Mouse (Mus musculus) heart, embryonic 11.5 days (tissue): ENCODE data around the gene R3hdm2. TPM values are rescaled to one million over a fixed set of nuclear protein-coding genes. Genes with fewer than 3 reads are reported as not detected.

ENCODE experiments used
- ATAC-seq: fragments of 200-750 bp; cut with Nextera tagmentation; replicated peaks from 2 replicates; pipeline ENCODE4 v1.8.0; 2017; ENCODE audit warnings: moderate library complexity; ENCODE audit not compliant: insufficient number of reproducible peaks, low FRiP score, low TSS enrichment
- H3K27ac ChIP-seq: fragments of 300-500 bp; sonication (generic); 2 replicates; pipeline ENCODE4 v1.5.1; 2014; ENCODE audit warnings: mild to moderate bottlenecking, low read depth, low read length
- H3K27me3 ChIP-seq: fragments of 300-500 bp; sonication (generic); 2 replicates; pipeline ENCODE4 v1.6.1; 2014; ENCODE audit warnings: mild to moderate bottlenecking, low read length, mixed read lengths; ENCODE audit not compliant: control insufficient read depth, insufficient read depth
- H3K36me3 ChIP-seq: fragments of 300-500 bp; sonication (generic); 2 replicates; pipeline ENCODE4 v1.6.1; 2014; ENCODE audit warnings: mild to moderate bottlenecking, low read length, moderate library complexity, mixed read lengths; ENCODE audit not compliant: control insufficient read depth, insufficient read depth
- H3K4me1 ChIP-seq: fragments of 300-500 bp; sonication (generic); 2 replicates; pipeline ENCODE4 v1.6.1; 2014; ENCODE audit warnings: low read length; ENCODE audit not compliant: control insufficient read depth, insufficient read depth
- H3K4me2 ChIP-seq: fragments of 300-500 bp; sonication (generic); 2 replicates; pipeline ENCODE4 v1.6.1; 2014; ENCODE audit warnings: mild to moderate bottlenecking, moderate library complexity
- H3K4me3 ChIP-seq: fragments of 300-500 bp; sonication (generic); 2 replicates; pipeline ENCODE4 v1.5.1; 2014; ENCODE audit warnings: low read depth, low read length
- H3K9ac ChIP-seq: fragments of 300-500 bp; sonication (generic); 2 replicates; pipeline ENCODE4 v1.6.1; 2014; ENCODE audit warnings: mild to moderate bottlenecking, low read depth, low read length, moderate library complexity
- H3K9me3 ChIP-seq: fragments of 300-500 bp; sonication (generic); replicated peaks from 2 replicates; pipeline ENCODE4 v1.6.1; 2016; ENCODE audit warnings: low read length; ENCODE audit not compliant: control insufficient read depth
- WGBS: fragments of 180-500 bp; shearing (Covaris S2); extraction: QIAGEN DNeasy Blood & Tissue Kit; methylation state at CpG from one replicate; pipeline ENCODE4 v1.1.7; 2014; ENCODE audit not compliant: insufficient replicate concordance; 5-methylcytosine and 5-hydroxymethylcytosine counted together
- polyA plus RNA-seq: library from polyadenylated mRNA; unstranded; fragments of >200 nt; fragmentation: Nextera tagmentation; extraction: Ambion mirVana; gene quantifications from 2 replicates; pipeline ENCODE4 v1.2.1, GENCODE M21; 2014

Gene R3hdm2
- polyA plus RNA-seq, 1 experiment from 2014 or later: 30.3 TPM

DNA sequence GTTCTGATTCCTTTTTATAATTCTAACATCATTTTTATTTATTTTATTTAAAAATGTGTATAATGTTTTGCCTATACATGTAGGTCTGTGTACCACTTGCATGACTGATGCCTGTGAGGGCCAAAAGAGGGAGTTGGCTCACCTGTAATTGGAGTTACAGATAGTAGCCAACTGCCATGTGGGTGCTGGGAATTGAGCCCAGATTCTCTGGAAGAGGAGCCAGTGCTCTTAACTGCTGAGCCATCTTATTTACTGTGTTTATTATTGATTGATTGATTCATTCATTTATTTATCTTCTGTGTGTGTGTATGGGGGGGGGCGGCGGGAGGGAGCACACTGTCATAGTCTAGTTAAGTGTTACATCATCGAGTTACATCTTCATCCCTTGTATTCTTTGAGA is 24.6 kb downstream of the R3hdm2 start:
- H3K9ac ChIP-seq: no peak overlapping the region
- no peak overlapping the region for H3K27ac ChIP-seq
- H3K27me3 ChIP-seq: no peaks in the 10 kb centered on the region
- 87% methylated on average over 3 of the region's 3 CpGs for WGBS
- H3K9me3 ChIP-seq: no peaks in the 10 kb centered on the region
- no peak for ATAC-seq
- H3K36me3 ChIP-seq: peaks cover 20% of the 10 kb centered on the region
- H3K4me2 ChIP-seq: no peak overlapping the region
- no peak overlapping the region for H3K4me3 ChIP-seq
- H3K4me1 ChIP-seq: no peaks in the 10 kb centered on the region

DNA sequence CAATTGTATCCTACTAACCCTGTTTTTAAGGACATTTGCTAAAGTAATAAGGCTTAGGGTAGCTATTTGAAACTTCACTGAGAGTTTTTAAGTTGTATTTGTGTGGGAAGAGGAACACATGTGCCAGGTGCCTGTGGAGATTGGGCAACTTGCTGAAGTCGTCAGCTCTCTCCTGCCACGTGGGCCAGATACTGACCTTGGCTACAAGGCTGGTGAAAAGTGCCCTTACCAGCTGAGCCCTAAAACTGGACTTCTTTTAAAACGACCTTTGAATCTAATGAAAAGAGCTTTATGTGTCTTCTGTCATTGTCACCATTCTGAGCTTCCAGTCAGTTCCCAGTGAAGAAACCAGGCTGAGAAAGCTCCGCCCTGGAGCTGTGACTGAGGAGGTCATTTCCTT is 27.3 kb downstream of the R3hdm2 start:
- ATAC-seq: no peak
- no peak overlapping the region for H3K9ac ChIP-seq

DNA sequence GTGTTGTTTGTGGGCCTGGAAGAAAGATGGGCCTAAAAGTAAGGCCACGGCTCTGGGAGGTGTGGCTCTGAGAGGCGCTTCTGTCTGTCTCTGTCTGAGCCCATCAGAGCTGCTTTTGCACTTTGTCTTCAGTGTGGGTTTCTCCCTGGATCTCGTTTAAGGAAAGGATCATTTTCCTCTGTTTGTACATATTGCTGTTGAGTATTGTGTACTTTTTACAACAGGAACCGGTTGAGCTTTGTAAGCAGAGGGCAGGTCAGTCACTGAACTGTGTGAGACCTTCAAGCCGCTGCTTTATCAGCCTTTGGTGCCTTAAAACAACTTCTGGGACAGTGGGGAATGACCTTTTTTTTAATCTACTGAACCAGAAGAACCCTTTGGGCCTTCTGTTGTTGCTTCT is 32.0 kb downstream of the R3hdm2 start:
- H3K36me3 ChIP-seq: peaks cover 3% of the 10 kb centered on the region; the same call in 1 of the 2 replicates
- no peaks in the 10 kb centered on the region for H3K9me3 ChIP-seq
- 0 out of 2 replicates have a peak overlapping the region, but pooled peaks have one; percentile 4 for H3K4me2 ChIP-seq
- no peak for ATAC-seq
- H3K27me3 ChIP-seq: no peaks in the 10 kb centered on the region
- peak overlapping the region; percentile 50; the same call in 1 of the 2 replicates for H3K27ac ChIP-seq
- WGBS: 41% methylated on average over 5 of the region's 5 CpGs
- no peak overlapping the region for H3K4me3 ChIP-seq
- peaks cover 15% of the 10 kb centered on the region for H3K4me1 ChIP-seq
- 0 out of 2 replicates have a peak overlapping the region, but pooled peaks have one; percentile 34 for H3K9ac ChIP-seq

More for the DNA sequence above, 27.3 kb downstream of the R3hdm2 start:
- WGBS: 63% methylated on average over 4 of the region's 4 CpGs
- peaks cover 7% of the 10 kb centered on the region for H3K36me3 ChIP-seq
- H3K4me3 ChIP-seq: no peak overlapping the region
- H3K27me3 ChIP-seq: no peaks in the 10 kb centered on the region
- H3K9me3 ChIP-seq: no peaks in the 10 kb centered on the region
- H3K27ac ChIP-seq: no peak overlapping the region
- peaks cover 11% of the 10 kb centered on the region for H3K4me1 ChIP-seq
- H3K4me2 ChIP-seq: no peak overlapping the region

DNA sequence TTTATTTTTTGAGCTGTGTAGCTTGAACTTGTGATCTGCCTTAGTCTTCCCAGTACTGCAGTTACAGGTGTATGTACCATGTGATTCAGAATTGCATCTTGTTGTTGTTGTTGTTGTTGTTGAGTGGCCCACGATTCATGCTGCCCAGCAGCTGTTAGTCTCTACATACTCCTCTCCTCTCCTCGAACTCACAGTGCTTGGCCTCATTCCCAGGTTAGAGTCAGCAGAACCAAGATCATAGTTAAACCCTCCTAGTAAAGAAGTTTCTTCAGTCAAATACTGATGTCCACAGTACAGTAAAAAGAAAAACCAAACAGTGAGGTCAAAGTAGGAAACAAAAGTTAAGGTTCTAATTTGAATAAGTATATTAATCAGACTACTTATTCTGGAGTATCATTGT is 32.6 kb downstream of the R3hdm2 start:
- no peaks in the 10 kb centered on the region for H3K9me3 ChIP-seq
- no peaks in the 10 kb centered on the region for H3K27me3 ChIP-seq
- no peak overlapping the region for H3K4me2 ChIP-seq
- WGBS: 77% methylated on average over 2 of the region's 2 CpGs
- H3K36me3 ChIP-seq: no peaks in the 10 kb centered on the region
- no peak overlapping the region for H3K27ac ChIP-seq
- no peak overlapping the region for H3K4me3 ChIP-seq
- H3K9ac ChIP-seq: no peak overlapping the region
- no peak for ATAC-seq
- H3K4me1 ChIP-seq: peaks cover 15% of the 10 kb centered on the region

DNA sequence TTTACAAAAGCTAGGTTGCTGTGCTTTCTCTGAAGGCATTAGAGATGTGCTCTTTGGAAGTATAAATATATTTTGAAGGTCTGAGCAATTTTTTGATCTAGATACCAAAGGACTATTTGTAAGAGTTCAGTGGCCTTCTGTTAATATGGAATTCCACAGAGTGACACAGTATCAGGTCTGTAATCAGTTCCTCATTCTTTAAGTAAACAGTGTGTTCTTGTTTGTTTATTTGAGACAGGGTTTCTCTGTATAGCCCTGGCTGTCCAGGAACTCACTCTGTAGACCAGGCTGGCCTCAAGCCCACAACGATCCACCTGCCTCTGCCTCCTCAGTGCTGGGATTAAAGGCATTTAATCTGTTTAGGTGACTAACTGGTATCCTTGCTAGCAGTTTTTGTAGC is 33.5 kb downstream of the R3hdm2 start:
- Histone ChIP-seq H3K27ac (no peak overlapping the region), H3K9me3 (no peaks in the 10 kb centered on the region), H3K36me3 (no peaks in the 10 kb centered on the region), H3K4me3 (no peak overlapping the region), H3K4me1 (peaks cover 15% of the 10 kb centered on the region), H3K4me2 (no peak overlapping the region), H3K27me3 (no peaks in the 10 kb centered on the region), H3K9ac (no peak overlapping the region)
- 76% methylated on average over 1 of the region's 1 CpGs for WGBS
- ATAC-seq: no peak

DNA sequence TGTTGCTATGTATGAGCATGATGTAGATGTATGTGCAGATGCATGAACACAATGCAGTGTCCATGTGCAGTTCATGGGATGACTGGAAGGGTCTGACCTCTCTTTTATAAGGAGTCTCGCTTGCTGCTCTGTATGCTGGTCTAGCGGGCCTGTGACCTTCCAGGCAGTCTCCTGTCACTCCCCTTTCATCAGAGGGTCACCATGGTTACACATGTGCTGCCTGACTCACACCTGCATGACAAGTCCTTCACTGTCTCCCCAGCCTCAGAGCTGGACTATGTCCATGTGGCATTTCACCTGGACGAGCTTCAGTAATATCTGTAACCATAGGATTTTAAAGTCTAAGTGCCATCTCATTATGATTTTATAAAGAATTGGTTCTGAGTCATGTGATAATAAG is 34.0 kb downstream of the R3hdm2 start:
- H3K27me3 ChIP-seq: no peaks in the 10 kb centered on the region
- 78% methylated on average over 3 of the region's 3 CpGs for WGBS
- no peak overlapping the region for H3K27ac ChIP-seq
- H3K36me3 ChIP-seq: no peaks in the 10 kb centered on the region
- H3K9ac ChIP-seq: no peak overlapping the region
- H3K4me3 ChIP-seq: no peak overlapping the region
- peaks cover 16% of the 10 kb centered on the region for H3K4me1 ChIP-seq
- H3K4me2 ChIP-seq: no peak overlapping the region
- ATAC-seq: no peak
- no peaks in the 10 kb centered on the region for H3K9me3 ChIP-seq

DNA sequence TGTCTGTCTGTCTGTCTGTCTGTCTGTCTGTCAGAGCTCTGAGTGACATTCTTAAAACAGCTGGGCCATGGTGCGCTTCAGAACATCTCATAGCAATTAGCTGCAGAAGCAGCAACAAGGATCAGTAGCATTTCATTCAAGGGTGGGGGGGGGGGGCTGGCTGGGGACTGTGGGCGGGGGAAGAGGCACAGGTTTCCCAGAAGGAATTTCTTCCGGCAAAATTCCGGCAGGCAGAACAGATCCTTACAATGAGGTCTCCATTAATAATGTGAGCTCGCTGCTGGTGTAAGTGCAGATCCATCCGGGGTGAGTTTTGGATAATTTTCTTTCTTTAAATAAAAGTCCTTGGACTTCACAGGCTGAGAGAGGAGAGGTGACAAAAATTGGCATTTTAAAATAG is 40.0 kb downstream of the R3hdm2 start:
- Histone ChIP-seq H3K27ac (no peak overlapping the region), H3K4me2 (peak overlapping the region; percentile 32), H3K9me3 (no peaks in the 10 kb centered on the region), H3K4me1 (peaks cover 29% of the 10 kb centered on the region), H3K27me3 (no peaks in the 10 kb centered on the region), H3K36me3 (no peaks in the 10 kb centered on the region), H3K9ac (no peak overlapping the region), H3K4me3 (no peak overlapping the region)
- ATAC-seq: no peak
- WGBS: 16% methylated on average over 6 of the region's 6 CpGs

DNA sequence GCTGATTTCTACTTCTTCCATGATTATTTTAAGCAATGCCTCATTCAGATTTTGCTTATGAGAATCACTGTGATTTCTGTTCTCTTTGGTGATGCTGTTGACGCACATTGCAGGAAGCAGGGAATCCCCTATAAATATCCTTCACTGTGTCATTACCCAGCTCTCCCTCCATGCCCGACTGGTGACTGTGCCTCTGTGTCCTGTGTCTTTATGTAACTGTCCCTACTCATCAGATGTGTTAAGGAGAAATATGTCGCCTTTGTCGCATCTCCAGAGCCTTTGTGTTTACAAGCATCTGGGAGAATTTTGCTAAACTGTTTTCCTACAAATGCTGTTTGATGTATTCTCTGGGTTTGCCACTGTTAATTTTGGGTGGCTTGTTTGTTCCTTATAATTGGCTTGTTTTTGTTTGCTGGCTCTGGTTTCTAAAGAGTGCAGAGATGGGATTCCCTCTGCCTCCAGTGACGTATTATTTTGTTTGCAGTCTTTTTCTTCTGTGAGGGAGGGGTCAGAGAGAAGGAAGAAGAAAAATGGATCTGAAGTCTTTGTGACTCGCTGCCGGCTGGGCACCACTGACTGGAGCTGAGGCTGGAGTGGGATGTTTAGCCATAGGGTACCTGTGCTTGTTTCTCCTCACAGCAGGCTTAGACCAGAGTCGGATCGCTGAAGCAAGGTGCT is 40.7 kb downstream of the R3hdm2 start:
- Histone ChIP-seq H3K27me3 (no peaks in the 10 kb centered on the region), H3K4me3 (no peak overlapping the region), H3K4me1 (peaks cover 31% of the 10 kb centered on the region), H3K4me2 (peak overlapping the region; percentile 23; the same call in 1 of the 2 replicates), H3K9me3 (no peaks in the 10 kb centered on the region), H3K36me3 (no peaks in the 10 kb centered on the region), H3K27ac (no peak overlapping the region), H3K9ac (peak overlapping the region; percentile 49; the same call in 1 of the 2 replicates)
- no peak for ATAC-seq
- 20% methylated on average over 9 of the region's 9 CpGs for WGBS

DNA sequence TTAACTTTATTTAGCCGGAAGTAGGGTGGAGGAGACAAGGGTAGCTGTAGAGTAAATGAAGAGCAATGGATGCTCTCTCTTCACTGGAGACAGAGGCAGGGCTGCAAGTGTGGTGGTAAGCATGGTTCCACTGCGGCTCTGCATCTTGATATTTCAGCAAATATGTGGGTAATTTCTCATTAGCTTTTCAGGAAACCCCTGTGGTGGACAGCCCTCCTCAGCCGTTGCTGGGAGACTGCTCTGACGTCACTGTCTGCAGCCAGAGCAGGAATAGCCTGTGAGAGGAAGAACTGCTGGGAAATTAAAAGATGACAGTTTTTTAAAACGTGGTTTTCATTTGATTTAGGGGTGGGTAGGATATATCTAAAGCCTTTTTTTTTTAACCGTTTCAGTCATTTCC is 41.9 kb downstream of the R3hdm2 start:
- Histone ChIP-seq H3K9me3 (no peaks in the 10 kb centered on the region), H3K4me2 (0 out of 2 replicates have a peak overlapping the region, but pooled peaks have one; percentile 32), H3K36me3 (no peaks in the 10 kb centered on the region), H3K4me3 (no peak overlapping the region), H3K27me3 (no peaks in the 10 kb centered on the region), H3K27ac (no peak overlapping the region), H3K9ac (no peak overlapping the region), H3K4me1 (peaks cover 40% of the 10 kb centered on the region)
- WGBS: 23% methylated on average over 6 of the region's 6 CpGs
- ATAC-seq: no peak; the same call in 1 of the 2 replicates
